Mouse (Mus musculus): ENCODE data around the gene 4930583I09Rik.

Gene 4930583I09Rik

DNA sequence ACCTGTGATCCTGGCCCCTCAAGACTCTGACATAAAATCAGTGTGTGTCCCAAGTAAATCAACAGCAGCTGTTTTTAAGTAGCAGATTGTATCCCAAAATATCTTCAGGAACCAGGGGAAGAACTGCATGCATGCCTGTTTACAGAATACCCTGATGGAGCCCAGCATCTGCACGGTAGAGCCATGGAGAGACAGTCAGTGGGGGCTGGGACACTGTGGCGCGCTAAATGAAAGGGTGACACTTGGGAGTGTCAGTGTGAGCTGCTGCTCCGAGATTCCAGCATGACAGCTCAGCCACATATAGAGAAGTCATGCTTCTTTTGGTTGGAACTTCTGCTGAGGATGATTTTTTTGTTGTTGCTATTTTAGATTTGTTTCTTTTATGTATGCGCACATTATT lies 43.2 kb downstream of the 4930583I09Rik start:
- DNase-seq: no peak

DNA sequence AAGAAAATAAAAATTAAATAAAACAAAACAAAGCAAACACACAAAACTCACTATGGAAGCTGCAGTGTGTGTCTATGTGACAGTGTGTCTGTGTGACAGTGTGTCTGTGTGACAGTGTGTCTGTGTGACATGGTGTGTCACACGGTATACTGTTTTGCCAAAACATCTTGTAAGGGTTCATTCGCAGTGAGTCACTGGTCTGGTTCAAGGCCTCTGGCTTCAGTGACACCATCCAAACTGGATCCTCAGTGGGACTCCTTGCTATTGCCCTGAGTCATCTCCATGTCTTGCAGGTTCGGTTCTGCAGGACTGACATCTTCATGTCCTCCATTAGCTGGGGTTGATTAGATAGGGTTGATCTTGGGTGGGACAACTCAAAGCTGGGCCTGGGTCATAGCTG lies 43.8 kb downstream of the 4930583I09Rik start:
- no peak for DNase-seq

DNA sequence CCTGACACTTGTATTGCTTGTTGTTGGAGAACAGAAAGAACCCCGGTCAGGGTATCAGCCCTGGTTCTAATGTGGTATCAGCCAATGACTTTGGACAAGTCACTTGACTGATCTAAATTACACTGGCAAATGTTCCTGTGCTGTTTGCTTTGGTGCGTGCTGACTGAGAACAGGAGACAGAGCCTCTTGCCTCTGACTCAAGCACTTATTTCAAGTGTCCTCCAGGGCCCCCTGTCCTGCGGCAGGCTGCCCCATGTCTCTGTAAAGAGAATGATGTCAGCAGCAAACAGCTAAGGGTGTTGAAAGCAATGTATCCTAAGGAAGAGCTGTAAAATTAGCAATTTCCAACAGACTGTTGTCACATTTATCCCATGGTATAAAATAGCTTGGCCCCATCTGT lies 46.7 kb downstream of the 4930583I09Rik start:
- DNase-seq: no peak

DNA sequence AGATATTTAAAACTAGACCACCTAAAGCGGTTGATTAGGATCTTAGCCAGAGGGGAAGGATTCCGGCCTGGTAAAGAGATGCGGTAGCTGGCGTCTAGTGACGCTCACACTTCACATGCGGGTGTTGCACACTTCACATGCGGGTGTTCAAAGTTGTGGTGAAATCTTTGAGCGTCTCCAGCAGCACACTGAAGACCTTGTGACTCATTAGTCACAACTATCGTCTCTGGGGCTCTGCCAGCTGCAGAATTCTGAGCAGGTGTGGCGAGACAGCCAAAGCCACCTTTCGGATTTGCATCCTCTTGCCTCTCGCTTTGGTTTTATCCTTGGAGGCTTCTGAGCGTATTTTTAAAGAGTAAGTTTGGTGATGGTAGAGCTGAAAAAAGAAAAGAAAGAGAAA lies 47.6 kb downstream of the 4930583I09Rik start:
- DNase-seq: no peak

DNA sequence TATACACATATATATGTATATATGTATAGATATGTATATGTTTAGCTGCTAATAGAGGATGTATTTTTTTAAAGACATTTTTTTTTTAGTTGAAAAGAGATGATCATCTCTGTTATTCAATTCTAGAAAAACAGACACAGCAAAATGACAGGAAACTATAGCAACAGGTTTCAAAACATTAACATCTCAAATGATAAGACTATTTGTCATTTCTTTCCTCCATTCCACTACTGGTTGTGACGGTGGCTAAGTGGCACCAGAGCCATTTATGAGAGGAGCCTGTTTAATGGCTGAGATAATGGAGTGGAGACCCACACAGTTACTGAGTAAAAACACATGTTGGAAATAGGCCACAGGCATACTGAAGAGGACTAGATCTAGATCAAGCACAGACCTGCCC lies 49.9 kb downstream of the 4930583I09Rik start:
- DNase-seq: no peak

Data from embryo, embryonic 11 days (tissue).